Mouse (Mus musculus) liver, adult 10 weeks (tissue): Measurements from ENCODE around the gene Krt27. TPM values are rescaled to one million over a fixed set of nuclear protein-coding genes. Genes with fewer than 3 reads are reported as not detected.

Source experiments
- polyA plus RNA-seq: library from polyadenylated mRNA; stranded (reverse); fragments of 350-450 nt; fragmentation: Illumina TruSeq; extraction: RNeasy Lipid Tissue Mini Kit (QIAGEN cat#74804); gene quantifications from one replicate; pipeline ENCODE4 v1.2.3, GENCODE M21; 2014; ENCODE audit warnings: low read depth, low replicate concordance

The Krt27 gene
- not detected for polyA plus RNA-seq

GRCm38 (mm10) chr11:99351004-99351403 lies at the start of gene Krt27:
Krt27 (minus strand) TSS chr11:99351104.

GRCm38 (mm10) chr11:99389264-99389663 lies 38.4 kb upstream of the Krt27 start, which contains the start of gene Krt10:
Krt10 (minus strand) TSS chr11:99389364.

GRCm38 (mm10) chr11:99374803-99375202 lies 23.9 kb upstream of the Krt27 start, which contains the start of gene Krt28:
Krt28 (minus strand) TSS chr11:99374903.

GRCm38 (mm10) chr11:99337866-99338265 lies 13.0 kb downstream of the Krt27 start, which contains the start of gene Krt26:
Krt26 (minus strand) TSS chr11:99337966.

GRCm38 (mm10) chr11:99322851-99323250 lies 28.1 kb downstream of the Krt27 start, which contains the start of gene Krt25:
Krt25 (minus strand) TSS chr11:99322951.

Other genes with a start within 250 kb of the Krt27 start
- gene Ccr7, start 196.0 kb downstream of the Krt27 start, polyA plus RNA-seq = 0.32 TPM
- 48.9 TPM for gene Smarce1, start 120.1 kb downstream of the Krt27 start, polyA plus RNA-seq
- not detected for gene Krt222, start 107.0 kb downstream of the Krt27 start, polyA plus RNA-seq
- gene Krt24, start 65.8 kb downstream of the Krt27 start, polyA plus RNA-seq = not detected
- not detected for gene Krt25, start 28.2 kb downstream of the Krt27 start, polyA plus RNA-seq
- gene Krt26, start 13.1 kb downstream of the Krt27 start, polyA plus RNA-seq = not detected
- not detected for gene Krt28, start 23.8 kb upstream of the Krt27 start, polyA plus RNA-seq
- 6.3 TPM for gene Krt10, start 38.3 kb upstream of the Krt27 start, polyA plus RNA-seq
- not detected for gene Krt12, start 71.2 kb upstream of the Krt27 start, polyA plus RNA-seq
- gene Krt20, start 87.0 kb upstream of the Krt27 start, polyA plus RNA-seq = not detected
- gene Krt23, start 142.0 kb upstream of the Krt27 start, polyA plus RNA-seq = 2.0 TPM
- not detected for gene Krt39, start 170.2 kb upstream of the Krt27 start, polyA plus RNA-seq
- not detected for gene Krt40, start 192.1 kb upstream of the Krt27 start, polyA plus RNA-seq
- gene Krtap3-3, start 199.8 kb upstream of the Krt27 start, polyA plus RNA-seq = not detected
- gene Krtap3-2, start 205.7 kb upstream of the Krt27 start, polyA plus RNA-seq = not detected
- not detected for gene Gm11939, start 208.4 kb upstream of the Krt27 start, polyA plus RNA-seq
- gene Krtap3-1, start 215.5 kb upstream of the Krt27 start, polyA plus RNA-seq = not detected
- not detected for gene Krtap1-5, start 229.9 kb upstream of the Krt27 start, polyA plus RNA-seq
- gene Krtap1-4, start 232.6 kb upstream of the Krt27 start, polyA plus RNA-seq = not detected
- not detected for gene Krtap1-3, start 240.2 kb upstream of the Krt27 start, polyA plus RNA-seq
- gene Krtap9-3, start 247.0 kb upstream of the Krt27 start, polyA plus RNA-seq = not detected